Mouse (Mus musculus) common myeloid progenitor, adult 5-6 weeks (primary cell): Measurements from ENCODE around the gene Snapc4. TPM values are rescaled to one million over a fixed set of nuclear protein-coding genes. Genes with fewer than 3 reads are reported as not detected.

ENCODE experiments used
- ATAC-seq: replicated peaks from 2 replicates; pipeline ENCODE4 v1.8.0; 2016; ENCODE audit warnings: low read depth, mild to moderate bottlenecking, moderate TSS enrichment, inconsistent platforms; ENCODE audit not compliant: poor library complexity, severe bottlenecking
- total RNA-seq: library from RNA; stranded (forward); fragments of 200-1000, 187-1606 nt; gene quantifications from 2 replicates; pipeline ENCODE4 v1.2.3, GENCODE M21; 2017

Gene Snapc4
- total RNA-seq: 45.1 TPM in 2 replicates

GRCm38 (mm10) chr2:26380131-26380771, at the start of gene Snapc4:
Gene Snapc4, minus strand, starts transcription at chr2:26380653.
- peak; percentile 97 for ATAC-seq

- no peak for ATAC-seq
Measured at GRCm38 (mm10) chr2:26429851-26430250, 49.4 kb upstream of the Snapc4 start.

DNA sequence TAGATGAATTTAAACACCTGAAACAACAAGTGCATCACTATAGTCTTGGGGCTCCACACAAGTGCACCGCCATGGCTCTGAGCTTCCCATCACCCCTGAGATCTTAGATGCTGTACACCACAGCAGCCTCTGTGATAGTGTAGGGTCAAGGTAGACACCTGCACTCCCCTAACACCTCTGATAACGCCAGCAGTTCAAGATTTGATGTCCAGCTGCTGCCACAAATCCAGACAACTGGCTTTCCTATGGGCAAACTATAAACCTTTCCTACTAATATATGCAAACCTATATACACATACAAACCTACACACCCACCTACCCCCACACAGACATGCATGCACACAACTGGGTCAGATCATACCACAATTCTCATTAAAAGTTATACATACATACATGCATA, 44.1 kb upstream of the Snapc4 start:
- no peak for ATAC-seq

DNA sequence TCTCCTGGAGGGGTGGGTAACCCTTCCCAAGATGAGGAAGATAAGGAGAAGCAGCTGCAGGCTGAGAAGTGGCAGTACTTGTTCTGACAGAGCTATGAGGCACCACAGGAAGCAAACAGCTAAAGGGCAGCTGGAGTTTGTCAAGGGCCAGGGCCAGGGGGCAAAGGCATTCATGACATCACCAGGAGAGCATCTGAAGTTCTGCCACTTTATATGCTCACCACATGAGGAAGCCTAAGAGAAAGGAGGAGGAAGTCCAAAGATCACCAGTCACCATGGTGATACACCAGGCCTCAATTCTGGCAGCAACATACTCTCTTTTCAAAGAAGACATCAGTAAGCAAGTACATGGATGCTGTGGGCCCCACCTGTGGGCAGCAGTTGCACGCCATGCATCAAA, 42.6 kb upstream of the Snapc4 start:
- ATAC-seq: no peak

- ATAC-seq: no peak
Measured at GRCm38 (mm10) chr2:26421969-26422368, 41.5 kb upstream of the Snapc4 start.

- no peak for ATAC-seq
Measured at GRCm38 (mm10) chr2:26418120-26418519, 37.7 kb upstream of the Snapc4 start.

DNA sequence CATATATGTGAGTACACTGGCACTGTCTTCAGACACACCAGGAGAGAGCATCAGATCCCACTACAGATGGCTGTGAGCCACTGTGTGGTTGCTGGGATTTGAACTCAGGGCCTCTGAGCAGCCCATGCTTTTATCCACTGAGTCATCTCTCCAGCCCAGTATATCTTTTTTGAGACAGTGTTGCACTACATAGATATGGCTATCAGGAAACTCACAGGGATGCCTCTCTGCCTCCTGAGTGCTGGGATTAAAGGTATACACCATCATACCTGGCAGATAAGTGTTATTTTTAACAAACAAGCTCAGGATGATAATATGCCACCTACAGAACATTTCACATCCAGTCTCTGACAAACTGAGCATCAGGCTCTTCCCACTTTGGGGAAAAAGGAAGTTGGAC, 36.6 kb upstream of the Snapc4 start:
- ATAC-seq: no peak

DNA sequence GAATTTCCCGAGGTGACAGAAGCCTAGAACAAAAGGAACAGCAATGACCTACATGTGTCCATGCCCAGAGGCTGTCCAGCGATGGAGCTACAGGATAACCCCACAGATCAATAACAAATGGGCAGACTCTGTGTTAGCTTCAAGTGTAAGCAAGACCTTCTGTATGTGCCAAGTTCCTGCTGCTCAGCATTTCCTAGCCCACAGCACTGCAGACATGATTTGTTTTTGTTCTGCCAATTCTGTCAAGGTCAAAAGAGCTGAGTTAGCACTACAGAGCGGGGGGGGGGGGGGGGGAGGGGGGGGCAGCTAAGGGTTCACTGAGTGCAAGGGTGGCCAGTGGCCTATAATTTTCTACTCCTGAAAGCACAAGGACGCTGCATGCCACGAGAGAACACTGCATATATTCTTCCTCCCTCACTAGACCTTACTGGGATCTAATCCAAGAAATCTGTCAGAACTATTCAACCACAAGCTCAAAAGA, 30.5 kb upstream of the Snapc4 start:
- no peak for ATAC-seq

DNA sequence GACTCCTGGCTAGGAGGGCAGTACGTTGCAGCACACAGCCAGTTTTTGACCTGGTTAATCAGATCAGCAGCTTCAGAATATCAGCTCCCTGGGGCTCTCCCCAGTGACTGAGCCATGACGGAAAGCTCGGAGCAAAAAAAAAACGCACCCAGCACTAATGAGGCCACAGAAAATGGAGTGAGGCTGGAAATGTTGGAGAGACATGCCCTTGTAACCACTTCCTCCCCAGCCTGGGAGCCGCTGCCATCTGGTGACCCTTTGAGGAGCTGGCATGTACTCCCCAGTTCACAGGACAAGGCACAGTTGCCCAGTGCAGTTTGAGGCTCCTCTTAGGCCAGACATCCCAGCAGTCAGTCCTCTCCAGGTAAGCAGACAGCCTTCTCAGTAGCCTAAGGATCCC, 29.6 kb upstream of the Snapc4 start:
- no peak for ATAC-seq

DNA sequence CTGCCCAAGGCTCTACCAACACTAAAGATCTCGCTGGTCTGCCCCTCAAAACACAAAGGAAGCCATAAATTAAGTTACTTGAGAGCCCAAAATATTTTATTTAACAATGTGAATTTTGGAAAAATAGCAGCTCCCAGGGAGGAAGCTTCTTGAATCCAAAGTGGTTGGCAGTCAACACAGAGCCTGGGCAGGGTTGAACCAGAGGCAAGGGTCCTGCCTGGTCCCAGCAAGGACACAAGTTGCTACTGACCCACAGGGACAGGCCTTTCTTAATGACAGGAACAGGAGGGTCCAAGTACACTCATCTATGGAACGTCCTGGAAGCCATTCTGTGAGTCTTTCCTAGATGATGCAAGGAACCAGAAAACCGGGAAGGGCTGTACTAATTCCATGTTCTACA, 28.9 kb upstream of the Snapc4 start:
- no peak for ATAC-seq

GRCm38 (mm10) chr2:26408515-26409356, 28.3 kb upstream of the Snapc4 start, which contains the start of gene Inpp5e:
Gene Inpp5e, minus strand, starts transcription at chr2:26409203.
- ATAC-seq: peak; percentile 96

GRCm38 (mm10) chr2:26403306-26403705, 22.9 kb upstream of the Snapc4 start:
- no peak for ATAC-seq

- ATAC-seq: no peak
Measured at GRCm38 (mm10) chr2:26402265-26402664, 21.8 kb upstream of the Snapc4 start.

DNA sequence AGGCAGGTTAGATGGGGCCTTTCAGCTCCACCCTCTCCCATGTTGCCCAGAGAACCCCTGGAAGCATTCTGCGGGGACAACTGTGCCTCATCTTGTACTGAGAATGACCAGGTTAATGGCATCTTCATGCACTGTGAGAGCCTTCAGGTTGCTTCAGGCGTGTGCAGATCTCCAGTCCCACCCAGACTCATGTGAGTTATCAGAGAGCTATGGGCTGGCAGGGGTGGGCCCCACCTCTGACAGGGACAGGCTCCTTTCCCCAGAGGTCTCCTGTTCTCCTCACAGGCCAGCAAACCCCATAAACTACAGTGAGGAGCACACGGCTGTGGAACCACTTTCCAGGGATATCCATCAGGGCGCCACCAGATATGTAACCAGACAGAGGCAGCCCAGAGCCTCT, 20.6 kb upstream of the Snapc4 start:
- no peak for ATAC-seq

DNA sequence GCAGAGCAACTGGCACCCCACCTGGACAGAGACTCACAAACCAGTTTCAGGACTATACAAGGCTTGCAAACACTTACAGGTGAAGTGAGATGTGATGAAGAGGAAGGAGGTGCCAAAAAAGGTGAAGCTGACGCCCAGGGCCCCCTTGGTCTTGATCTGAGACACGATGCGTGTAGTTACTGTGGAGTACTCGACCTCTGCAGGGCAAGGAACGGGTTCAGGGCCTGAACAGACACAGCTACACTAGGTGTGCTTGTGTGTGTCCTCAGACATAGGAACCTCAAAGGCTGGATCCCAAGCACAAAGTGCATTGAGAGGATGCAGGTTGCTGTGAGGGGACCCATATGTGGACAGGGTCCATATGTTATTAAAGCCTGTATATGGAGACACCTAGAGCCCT, 19.8 kb upstream of the Snapc4 start:
- no peak for ATAC-seq

GRCm38 (mm10) chr2:26399647-26400046, 19.2 kb upstream of the Snapc4 start:
- no peak for ATAC-seq

- no peak for ATAC-seq
Measured at GRCm38 (mm10) chr2:26398978-26399377, 18.5 kb upstream of the Snapc4 start.

DNA sequence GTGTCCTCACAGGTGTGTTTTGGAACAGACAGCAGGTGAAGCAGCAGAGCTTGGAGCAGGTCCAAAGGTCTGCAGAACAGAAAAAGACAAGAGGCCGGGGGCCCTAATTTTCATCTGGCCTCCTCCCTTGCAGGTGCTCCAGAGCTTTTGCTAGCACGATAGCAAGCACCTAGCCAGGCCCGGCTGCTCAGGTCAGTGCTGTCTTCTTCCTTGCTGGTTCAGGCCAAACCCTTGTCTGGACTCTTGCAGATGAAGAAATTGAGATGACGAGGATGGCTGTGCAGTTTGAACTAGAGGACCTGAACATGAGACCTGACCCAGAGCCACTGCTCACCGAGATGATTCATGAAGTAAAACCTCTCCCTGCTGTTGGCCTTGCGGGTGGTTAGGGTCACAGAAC, 11.2 kb upstream of the Snapc4 start:
- ATAC-seq: no peak

DNA sequence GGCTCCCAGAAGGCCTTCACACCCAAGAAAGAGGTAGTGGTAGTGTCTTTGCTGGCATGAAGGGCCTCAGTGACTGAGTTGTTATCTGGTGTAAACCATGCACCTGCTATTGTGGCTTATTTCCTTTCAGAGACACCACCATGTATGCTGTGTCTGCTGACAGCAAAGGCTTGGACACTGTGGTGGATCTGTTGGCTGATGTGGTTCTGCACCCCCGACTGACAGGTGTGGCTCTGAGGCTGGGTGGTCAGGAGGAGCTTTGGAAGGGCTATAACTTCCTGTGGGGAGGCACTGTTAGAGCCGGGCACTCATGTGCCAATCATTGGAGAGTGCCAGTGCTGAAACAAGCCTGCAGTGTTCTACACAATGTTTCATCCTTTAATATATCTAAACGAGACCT, 10.5 kb upstream of the Snapc4 start:
- ATAC-seq: no peak

DNA sequence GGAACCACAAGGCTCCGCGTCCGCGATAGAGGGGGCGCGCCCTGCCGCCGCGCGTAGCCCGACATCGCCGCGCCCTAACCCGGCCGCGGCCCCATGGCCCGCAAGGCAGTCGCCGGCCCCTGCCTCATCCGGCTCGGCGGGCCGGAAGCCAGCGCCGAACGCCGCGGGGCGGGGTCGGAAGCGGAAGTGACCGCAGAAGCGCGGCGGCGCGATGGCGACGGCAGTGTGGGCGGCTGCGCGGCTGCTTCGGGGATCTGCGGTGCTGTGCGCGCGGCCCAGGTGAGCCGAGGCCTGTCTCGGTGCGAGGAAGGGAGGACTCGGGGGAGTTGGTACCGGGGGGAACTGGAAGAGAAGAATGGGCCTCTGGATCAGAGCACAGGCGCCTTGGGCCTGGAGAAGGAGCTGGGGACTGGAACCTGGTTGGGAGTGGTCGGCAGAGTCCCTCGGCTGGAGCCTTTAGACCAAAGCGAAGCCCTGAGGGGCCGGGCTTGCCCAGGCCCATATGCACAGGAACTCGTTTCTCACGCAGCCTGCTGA, 8.8 kb upstream of the Snapc4 start, which contains the start of the genes Entr1 and Pmpca:
TSS of gene Entr1 (minus strand) at position 163 of the 537 bp plus-strand sequence.
TSS of gene Pmpca (plus strand) at position 186 of the 537 bp plus-strand sequence.
- peak; percentile 75 for ATAC-seq

GRCm38 (mm10) chr2:26388682-26389153, 8.3 kb upstream of the Snapc4 start:
- ATAC-seq: no peak
